Mouse (Mus musculus): Measurements from ENCODE around the gene Dock9. TPM values are rescaled to one million over a fixed set of nuclear protein-coding genes. Genes with fewer than 3 reads are reported as not detected.

Gene Dock9
- polyA plus RNA-seq (2012; rRNA removed): 68.4 and 74.9 TPM in 2 replicates

DNA sequence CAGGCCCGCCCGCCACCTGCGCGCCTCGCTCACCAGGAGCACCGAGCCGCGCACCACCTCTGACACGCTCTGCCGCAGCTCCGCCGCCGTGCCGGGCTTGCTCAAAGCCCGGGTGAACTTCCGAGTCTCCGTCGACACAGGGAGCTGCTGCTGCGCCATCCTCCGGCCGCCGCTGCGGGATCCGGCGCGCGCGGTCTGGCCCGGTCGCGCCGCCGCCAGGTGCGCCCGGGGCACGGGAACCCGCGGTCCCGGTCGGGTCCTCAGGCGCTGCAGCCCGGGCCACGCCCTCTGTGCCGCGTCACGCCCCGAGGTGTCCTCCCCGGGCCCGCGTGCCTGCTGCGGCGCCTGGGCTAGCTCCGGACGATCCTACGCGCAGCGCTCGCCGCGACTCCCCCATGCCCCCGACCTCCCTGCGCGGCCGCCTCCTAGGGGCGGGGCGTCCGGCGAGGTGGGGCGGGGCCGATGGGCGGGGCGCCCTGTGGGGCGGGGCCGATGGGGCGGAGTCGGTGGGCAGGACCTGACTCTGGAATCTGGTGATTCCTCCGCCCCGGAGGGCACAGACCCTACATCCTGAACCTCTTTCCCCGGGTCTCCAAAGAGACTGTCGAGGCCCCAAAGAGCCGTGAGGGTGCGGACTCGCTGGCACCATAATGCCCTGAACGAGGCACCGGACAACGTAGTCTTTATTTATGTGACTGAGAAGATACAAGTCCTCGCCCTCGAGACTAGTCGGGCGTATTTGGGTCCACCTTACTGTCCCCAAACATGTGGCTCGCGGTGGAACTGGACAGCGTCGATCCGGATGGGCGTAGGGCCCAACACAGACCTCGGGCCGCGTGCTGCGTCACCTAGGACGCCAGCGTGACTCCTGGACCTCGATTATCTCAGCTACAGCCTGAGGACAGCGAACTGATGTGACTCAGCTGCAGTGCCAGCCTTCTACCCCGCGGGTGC lies at the start of gene Dock9:
Dock9 (minus strand) TSS at position 381 of the 954 bp plus-strand sequence.
- peak within 1 kb of the TSS; percentile 66 for H3K27ac ChIP-seq (ENCODE audit: insufficient read depth, low read length)
- TF ChIP-seq POLR2A (IDR thresholded peaks at IDR 0.05; ENCODE audit: extremely low read depth, insufficient read depth, low read length) (peak; percentile 85), CTCF (IDR thresholded peaks at IDR 0.05; ENCODE audit: extremely low read depth, insufficient read depth, low read length) (no peak)
- no peaks in the 10 kb centered on the region; the same call in 1 of the 2 replicates for H3K4me1 ChIP-seq (ENCODE audit: control insufficient read depth, insufficient read depth, low read length)
- H3K4me3 ChIP-seq (ENCODE audit: insufficient read depth, low read length): peak within 1 kb of the TSS; percentile 60

- Histone ChIP-seq H3K27ac (ENCODE audit: insufficient read depth, low read length) (no peak overlapping the region), H3K4me3 (ENCODE audit: insufficient read depth, low read length) (no peak overlapping the region), H3K4me1 (ENCODE audit: control insufficient read depth, insufficient read depth, low read length) (no peaks in the 10 kb centered on the region)
- TF ChIP-seq POLR2A (IDR thresholded peaks at IDR 0.05; ENCODE audit: extremely low read depth, insufficient read depth, low read length) (no peak), CTCF (IDR thresholded peaks at IDR 0.05; ENCODE audit: extremely low read depth, insufficient read depth, low read length) (no peak)
These were observed 46.8 kb upstream of the Dock9 start for GRCm38 (mm10) chr14:121844486-121844885.

DNA sequence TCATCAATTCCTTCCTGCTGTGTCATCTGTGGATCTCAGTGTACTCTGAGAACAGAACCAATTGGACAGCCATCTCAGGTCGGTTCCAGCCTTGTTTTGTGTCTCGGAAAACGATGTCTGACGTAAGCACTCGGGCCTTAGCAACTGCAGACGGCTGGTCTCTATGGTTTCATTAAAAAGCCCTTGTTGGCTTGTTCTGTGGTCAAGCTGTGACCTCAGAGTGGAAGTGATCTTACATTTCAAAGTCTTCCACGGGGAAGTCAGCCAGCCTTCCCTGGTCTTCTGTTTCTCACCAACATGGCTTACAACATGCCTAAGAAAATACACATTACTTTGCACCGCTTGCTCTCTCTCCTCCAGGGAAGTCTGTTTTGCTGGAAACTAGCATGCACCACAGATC lies 42.6 kb upstream of the Dock9 start:
- Histone ChIP-seq H3K27ac (ENCODE audit: insufficient read depth, low read length) (no peak overlapping the region), H3K4me3 (ENCODE audit: insufficient read depth, low read length) (no peak overlapping the region), H3K4me1 (ENCODE audit: control insufficient read depth, insufficient read depth, low read length) (no peaks in the 10 kb centered on the region)
- TF ChIP-seq CTCF (IDR thresholded peaks at IDR 0.05; ENCODE audit: extremely low read depth, insufficient read depth, low read length): no peak
- no peak for TF ChIP-seq POLR2A (IDR thresholded peaks at IDR 0.05; ENCODE audit: extremely low read depth, insufficient read depth, low read length)

DNA sequence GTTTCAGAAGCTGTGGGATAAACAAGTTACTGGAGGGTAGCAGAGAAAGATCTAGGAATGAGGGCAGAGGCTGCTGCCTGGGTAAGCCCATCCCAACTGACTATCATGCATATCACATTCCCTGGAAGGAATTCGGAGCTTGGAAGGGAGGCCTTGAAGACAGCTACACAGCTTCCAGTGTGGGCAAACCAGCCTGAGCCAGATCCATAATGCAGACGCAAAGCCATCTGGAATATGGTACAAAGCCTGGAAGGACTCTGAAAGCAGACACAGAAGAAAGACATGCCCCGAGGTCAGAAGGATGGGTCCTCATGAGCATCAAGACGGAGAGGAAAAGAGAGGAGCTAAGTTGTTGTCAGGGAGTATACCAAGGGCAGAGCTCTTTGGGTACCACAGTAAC lies 40.5 kb upstream of the Dock9 start:
- H3K27ac ChIP-seq (ENCODE audit: insufficient read depth, low read length): no peak overlapping the region
- no peak overlapping the region for H3K4me3 ChIP-seq (ENCODE audit: insufficient read depth, low read length)
- TF ChIP-seq POLR2A (IDR thresholded peaks at IDR 0.05; ENCODE audit: extremely low read depth, insufficient read depth, low read length) (no peak), CTCF (IDR thresholded peaks at IDR 0.05; ENCODE audit: extremely low read depth, insufficient read depth, low read length) (no peak)
- no peaks in the 10 kb centered on the region for H3K4me1 ChIP-seq (ENCODE audit: control insufficient read depth, insufficient read depth, low read length)

- no peaks in the 10 kb centered on the region for H3K4me1 ChIP-seq (ENCODE audit: control insufficient read depth, insufficient read depth, low read length)
- no peak for TF ChIP-seq POLR2A (IDR thresholded peaks at IDR 0.05; ENCODE audit: extremely low read depth, insufficient read depth, low read length)
- no peak for TF ChIP-seq CTCF (IDR thresholded peaks at IDR 0.05; ENCODE audit: extremely low read depth, insufficient read depth, low read length)
- no peak overlapping the region for H3K4me3 ChIP-seq (ENCODE audit: insufficient read depth, low read length)
- no peak overlapping the region for H3K27ac ChIP-seq (ENCODE audit: insufficient read depth, low read length)
These were observed 35.4 kb upstream of the Dock9 start for GRCm38 (mm10) chr14:121833001-121833520.

DNA sequence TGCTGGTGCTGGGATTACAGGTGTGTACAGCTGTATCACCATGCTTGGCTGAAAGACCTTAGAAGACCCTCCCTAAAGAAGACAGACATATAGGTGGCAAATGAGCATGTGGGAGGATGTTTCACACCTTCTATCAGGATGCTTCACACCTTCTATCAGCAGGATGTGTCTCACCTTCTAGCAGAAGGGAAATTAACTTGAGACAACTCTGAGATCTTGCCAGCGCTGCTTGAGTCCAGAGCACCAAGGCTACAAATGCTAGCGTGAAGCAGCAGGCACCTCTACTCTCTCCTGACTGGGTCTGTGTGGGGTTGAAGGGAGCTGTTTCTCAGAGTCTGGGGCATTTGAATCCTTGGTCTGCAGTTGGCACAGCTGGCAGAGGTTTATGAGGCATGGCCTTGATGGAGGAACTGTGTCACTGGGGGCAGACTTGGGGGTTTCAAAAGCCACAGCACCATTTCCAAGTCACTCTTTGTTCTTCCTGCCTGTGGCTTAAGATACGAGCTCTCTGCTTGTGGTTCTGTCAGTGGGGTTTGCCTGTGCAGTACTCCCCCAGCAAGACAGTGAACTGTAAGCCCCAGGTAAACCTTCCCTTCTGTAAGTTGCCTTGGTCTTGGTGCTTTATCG lies 32.3 kb upstream of the Dock9 start:
- Histone ChIP-seq H3K4me1 (ENCODE audit: control insufficient read depth, insufficient read depth, low read length) (no peaks in the 10 kb centered on the region; the same call in 1 of the 2 replicates), H3K4me3 (ENCODE audit: insufficient read depth, low read length) (no peak overlapping the region), H3K27ac (ENCODE audit: insufficient read depth, low read length) (no peak overlapping the region)
- TF ChIP-seq POLR2A (IDR thresholded peaks at IDR 0.05; ENCODE audit: extremely low read depth, insufficient read depth, low read length): no peak
- no peak for TF ChIP-seq CTCF (IDR thresholded peaks at IDR 0.05; ENCODE audit: extremely low read depth, insufficient read depth, low read length)

- no peak overlapping the region for H3K27ac ChIP-seq (ENCODE audit: insufficient read depth, low read length)
- H3K4me3 ChIP-seq (ENCODE audit: insufficient read depth, low read length): no peak overlapping the region
These were observed 29.5 kb upstream of the Dock9 start for GRCm38 (mm10) chr14:121827091-121827490.

DNA sequence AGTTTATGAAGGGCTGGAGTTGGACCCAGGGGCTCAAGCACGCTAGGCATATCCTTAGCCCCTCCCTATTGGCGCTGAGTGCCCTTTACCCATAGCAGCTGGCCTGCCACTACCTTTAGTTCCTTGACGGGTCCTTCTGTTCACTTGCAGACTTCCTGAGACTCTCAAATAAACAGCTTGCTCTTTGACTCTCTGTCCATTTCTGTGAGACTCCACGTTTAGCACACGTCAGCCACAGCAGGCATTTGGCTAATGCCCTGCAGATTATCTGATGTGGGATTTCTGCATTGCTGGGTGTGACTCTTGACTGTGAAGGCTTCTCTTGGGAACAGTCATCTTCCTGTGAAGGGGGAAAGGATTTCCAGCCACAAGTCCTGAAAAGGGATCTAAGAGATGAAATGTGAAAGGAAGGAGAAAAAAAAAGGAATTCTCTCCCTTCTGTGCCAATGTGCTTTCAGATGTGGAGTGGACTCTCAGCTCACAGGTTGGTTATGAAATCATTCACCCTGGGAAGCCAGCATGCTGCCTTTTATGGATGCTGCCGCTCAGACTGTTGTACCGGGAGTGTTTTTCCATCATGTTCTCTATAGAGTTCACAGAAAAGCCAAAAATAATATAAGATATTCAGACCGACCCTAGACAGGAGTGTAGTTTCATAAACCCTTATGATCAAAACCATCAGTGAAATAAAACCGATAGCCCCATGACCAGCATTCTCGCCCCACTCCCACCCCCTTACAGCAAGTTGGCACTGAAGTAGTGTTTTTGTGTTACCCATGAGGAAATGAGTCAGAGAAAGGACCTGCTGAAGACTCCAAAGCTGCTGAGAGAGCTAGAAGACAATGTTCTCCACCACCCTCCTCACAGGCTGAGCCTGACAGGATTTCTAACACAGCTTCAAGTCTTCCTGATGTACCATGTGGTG lies 28.1 kb upstream of the Dock9 start:
- no peak overlapping the region for H3K4me3 ChIP-seq (ENCODE audit: insufficient read depth, low read length)
- TF ChIP-seq POLR2A (IDR thresholded peaks at IDR 0.05; ENCODE audit: extremely low read depth, insufficient read depth, low read length): no peak
- TF ChIP-seq CTCF (IDR thresholded peaks at IDR 0.05; ENCODE audit: extremely low read depth, insufficient read depth, low read length): no peak
- peak overlapping the region; percentile 17; the same call in 1 of the 2 replicates for H3K27ac ChIP-seq (ENCODE audit: insufficient read depth, low read length)
- H3K4me1 ChIP-seq (ENCODE audit: control insufficient read depth, insufficient read depth, low read length): peaks cover 3% of the 10 kb centered on the region; the same call in 1 of the 2 replicates

More at GRCm38 (mm10) chr14:121827091-121827490, 29.5 kb upstream of the Dock9 start:
- TF ChIP-seq POLR2A (IDR thresholded peaks at IDR 0.05; ENCODE audit: extremely low read depth, insufficient read depth, low read length): no peak
- TF ChIP-seq CTCF (IDR thresholded peaks at IDR 0.05; ENCODE audit: extremely low read depth, insufficient read depth, low read length): no peak
- H3K4me1 ChIP-seq (ENCODE audit: control insufficient read depth, insufficient read depth, low read length): peaks cover 3% of the 10 kb centered on the region; the same call in 1 of the 2 replicates

Measured in cortical plate, adult 2 months (tissue).